Mouse (Mus musculus) kidney, adult 2 months (tissue): ENCODE measurements at regions not wholly inside any gene's neighbourhood (a gene's known extent, or its start where the extent isn't known, plus 50 kb on each side); places are given as distances from the start of the nearest gene placed in this dataset.

Experiments used
- DNase-seq: peaks from one replicate; pipeline ENCODE4 v3.0.0; 2021
- H3K27ac ChIP-seq: fragments of 200-500 bp; 2 replicates; pipeline ENCODE4 v1.5.1; 2012; ENCODE audit warnings: low read depth, low read length, control low read depth, inconsistent platforms; ENCODE audit not compliant: insufficient read depth
- H3K27me3 ChIP-seq: fragments of 200-500 bp; replicated peaks from 2 replicates; pipeline ENCODE4 v1.6.1; 2012; ENCODE audit warnings: mild to moderate bottlenecking, moderate library complexity, low read length, inconsistent platforms; ENCODE audit not compliant: control insufficient read depth, insufficient read depth
- H3K36me3 ChIP-seq: fragments of 200-500 bp; 2 replicates; pipeline ENCODE4 v1.6.1; 2012; ENCODE audit warnings: mild to moderate bottlenecking, moderate library complexity, low read length, inconsistent platforms; ENCODE audit not compliant: control insufficient read depth, insufficient read depth
- H3K4me1 ChIP-seq: fragments of 200-500 bp; 2 replicates; pipeline ENCODE4 v1.6.1; 2011; ENCODE audit warnings: low read length; ENCODE audit not compliant: control insufficient read depth, insufficient read depth
- H3K4me3 ChIP-seq: fragments of 200-500 bp; 2 replicates; pipeline ENCODE4 v1.5.1; 2011; ENCODE audit warnings: mild to moderate bottlenecking, low read depth, low read length, control low read depth; ENCODE audit not compliant: insufficient read depth
- CTCF ChIP-seq: fragments of 200-500 bp; conservative IDR thresholded peaks from 2 replicates; pipeline ENCODE4 v1.5.1; 2011; ENCODE audit warnings: low read depth, mild to moderate bottlenecking, control low read depth, low read length, moderate library complexity, mixed read lengths; ENCODE audit not compliant: insufficient read depth, insufficient read length
- POLR2A ChIP-seq: fragments of 200-500 bp; IDR thresholded peaks from one replicate; pipeline ENCODE4 v1.6.1; 2011; ENCODE audit warnings: low read depth, low read length, control low read depth
- WGBS: fragments of 180-500 bp; shearing (Covaris S2); methylation state at CpG from one replicate; pipeline ENCODE4 v1.1.7; 2018; 5-methylcytosine and 5-hydroxymethylcytosine counted together

GRCm38 (mm10) chr12:12605495-12605894, 336.2 kb downstream of the Mycn start:
- Histone ChIP-seq H3K4me3 (no peak overlapping the region), H3K27me3 (no peaks in the 10 kb centered on the region; the same call in 1 of the 2 replicates), H3K27ac (no peak overlapping the region), H3K4me1 (no peaks in the 10 kb centered on the region), H3K36me3 (no peaks in the 10 kb centered on the region)
- 91% methylated on average over 3 of the region's 3 CpGs for WGBS
- TF ChIP-seq POLR2A (no peak), CTCF (no peak)
- DNase-seq = no peak

GRCm38 (mm10) chr12:12601362-12601761, 339.4 kb downstream of the Fam49a start:
- no peaks in the 10 kb centered on the region for H3K27me3 ChIP-seq
- TF ChIP-seq POLR2A (no peak), CTCF (no peak)
- H3K27ac ChIP-seq = no peak overlapping the region
- no peak overlapping the region for H3K4me3 ChIP-seq
- no peaks in the 10 kb centered on the region for H3K36me3 ChIP-seq
- DNase-seq = no peak
- 25% methylated on average over 2 of the region's 2 CpGs for WGBS
- no peaks in the 10 kb centered on the region for H3K4me1 ChIP-seq

- 87% methylated on average over 3 of the region's 3 CpGs for WGBS
Measured at GRCm38 (mm10) chr12:12595399-12595798, 333.5 kb downstream of the Fam49a start.

GRCm38 (mm10) chr12:12594567-12594966, 332.6 kb downstream of the Fam49a start:
- Histone ChIP-seq H3K27me3 (no peaks in the 10 kb centered on the region; the same call in 1 of the 2 replicates), H3K4me3 (no peak overlapping the region), H3K27ac (no peak overlapping the region), H3K4me1 (no peaks in the 10 kb centered on the region), H3K36me3 (no peaks in the 10 kb centered on the region)
- no peak for DNase-seq
- WGBS = 89% methylated on average over 3 of the region's 3 CpGs
- no peak for TF ChIP-seq POLR2A
- TF ChIP-seq CTCF = no peak

More at GRCm38 (mm10) chr12:12595399-12595798, 333.5 kb downstream of the Fam49a start:
- TF ChIP-seq CTCF (no peak), POLR2A (no peak)
- Histone ChIP-seq H3K27ac (no peak overlapping the region), H3K4me1 (no peaks in the 10 kb centered on the region), H3K27me3 (no peaks in the 10 kb centered on the region; the same call in 1 of the 2 replicates), H3K4me3 (no peak overlapping the region), H3K36me3 (no peaks in the 10 kb centered on the region)
- no peak for DNase-seq

GRCm38 (mm10) chr12:12593343-12593742, 331.4 kb downstream of the Fam49a start:
- Histone ChIP-seq H3K4me1 (no peaks in the 10 kb centered on the region), H3K27me3 (no peaks in the 10 kb centered on the region; the same call in 1 of the 2 replicates), H3K4me3 (no peak overlapping the region), H3K36me3 (no peaks in the 10 kb centered on the region), H3K27ac (no peak overlapping the region)
- WGBS = 78% methylated on average over 2 of the region's 2 CpGs
- TF ChIP-seq POLR2A = no peak
- TF ChIP-seq CTCF = no peak
- no peak for DNase-seq

- Histone ChIP-seq H3K27ac (no peak overlapping the region), H3K4me1 (no peaks in the 10 kb centered on the region), H3K36me3 (no peaks in the 10 kb centered on the region), H3K27me3 (no peaks in the 10 kb centered on the region; the same call in 1 of the 2 replicates), H3K4me3 (no peak overlapping the region)
- no peak for DNase-seq
- whole genome bisulfite sequencing = 64% methylated on average over 8 of the region's 8 CpGs
- TF ChIP-seq CTCF (no peak), POLR2A (no peak)
Measured at GRCm38 (mm10) chr12:12590753-12591291, 328.9 kb downstream of the Fam49a start.

- H3K4me1 ChIP-seq = no peaks in the 10 kb centered on the region
- TF ChIP-seq CTCF = no peak
- TF ChIP-seq POLR2A = no peak
- no peaks in the 10 kb centered on the region; the same call in 1 of the 2 replicates for H3K27me3 ChIP-seq
- no peaks in the 10 kb centered on the region for H3K36me3 ChIP-seq
- 68% methylated on average over 5 of the region's 5 CpGs for WGBS
- no peak for DNase-seq
- H3K27ac ChIP-seq = no peak overlapping the region
- H3K4me3 ChIP-seq = no peak overlapping the region
Measured at GRCm38 (mm10) chr12:12588771-12589370, 326.9 kb downstream of the Fam49a start.
